Mouse (Mus musculus) heart, adult 2 months (tissue): ENCODE results near the gene Myo15.

Source experiments
- CTCF ChIP-seq: fragments of 200-600 bp; IDR thresholded peaks from 2 replicates; pipeline ENCODE4 v1.8.1; 2022; ENCODE audit warnings: antibody characterized with exemption, mild to moderate bottlenecking, moderate library complexity
- POLR2A ChIP-seq: fragments of 200-500 bp; IDR thresholded peaks from 2 replicates; pipeline ENCODE4 v1.6.1; 2011; ENCODE audit warnings: mild to moderate bottlenecking, low read depth, low read length, control low read depth; ENCODE audit not compliant: insufficient read depth

DNA sequence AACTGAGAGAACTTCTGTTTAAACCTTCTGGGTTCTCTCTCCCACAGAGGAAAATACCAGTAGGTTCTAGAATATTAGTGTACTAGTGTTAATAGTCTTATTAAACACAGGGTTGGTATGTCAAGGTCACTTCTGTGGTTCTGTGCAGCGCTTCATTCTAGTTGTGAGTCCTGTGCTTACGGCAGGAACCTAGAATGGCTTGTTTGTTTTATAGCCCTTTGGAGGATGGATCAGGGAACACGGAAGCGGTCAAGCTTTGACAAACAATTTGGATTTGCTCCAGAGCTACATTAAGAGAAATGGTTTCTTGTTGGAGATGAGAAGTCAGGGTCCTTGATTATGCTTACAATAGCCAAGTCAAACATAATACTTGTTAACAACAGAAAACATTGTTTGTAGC lies 76.3 kb downstream of the Myo15 start:
- no peak for TF ChIP-seq CTCF
- TF ChIP-seq POLR2A, result no peak
